In genomic region chr14:120874397-120874796, GRCm38 (mm10) we compare ENCODE assay signal across 18 mouse cellular contexts. TPM values are rescaled to one million over a fixed set of nuclear protein-coding genes. Genes with fewer than 3 reads are reported as not detected.
DNase-seq lines count a peak whose midpoint lies in the region; ATAC-seq and TF ChIP-seq lines count a peak whose summit lies in the region.
"Had no signal": no experiment of that assay in that cellular context is flagged by ENCODE, and none has a peak within 500 bp of the region (broad histone marks: within the 10 kb centered on the region; RNA-seq: fewer than 3 reads in every experiment).

No protein-coding gene starts in this region.

- H3K9me3 ChIP-seq in heart, embryonic 11.5 days (replicated peaks; ENCODE audit: control insufficient read depth, low read length) = no peaks in the 10 kb centered on the region; the same call in 1 of the 2 replicates
- H3K9me3 ChIP-seq in heart, embryonic 16.5 days (replicated peaks; ENCODE audit: control insufficient read depth, low read length) = peaks cover 3% of the 10 kb centered on the region; the same call in 1 of the 2 replicates
- H3K9me3 ChIP-seq in limb, embryonic 14.5 days (ENCODE audit: control insufficient read depth, low read length) = no peaks in the 10 kb centered on the region
- H3K9me3 ChIP-seq in limb, embryonic 10.5 days (replicated peaks) = no peaks in the 10 kb centered on the region
- H3K9me3 ChIP-seq: hindbrain, embryonic 10.5 days had no signal

- no peak overlapping the region for H3K4me2 ChIP-seq in heart, embryonic 11.5 days
- no peak overlapping the region for H3K4me2 ChIP-seq in heart, embryonic 16.5 days (ENCODE audit: low read depth, low read length)
- H3K4me2 ChIP-seq in limb, embryonic 14.5 days (replicated peaks; ENCODE audit: low read depth, low read length, severe bottlenecking) = no peak overlapping the region
- H3K4me2 ChIP-seq: hindbrain, embryonic 14.5 days had no signal

- H3K27me3 ChIP-seq in heart, embryonic 11.5 days (ENCODE audit: control insufficient read depth, insufficient read depth, low read length) = no peaks in the 10 kb centered on the region
- no peaks in the 10 kb centered on the region for H3K27me3 ChIP-seq in heart, embryonic 16.5 days (ENCODE audit: control insufficient read depth, insufficient read depth, low read length)
- no peaks in the 10 kb centered on the region for H3K27me3 ChIP-seq in limb, embryonic 14.5 days (ENCODE audit: control insufficient read depth, insufficient read depth, low read length)
- no peaks in the 10 kb centered on the region for H3K27me3 ChIP-seq in limb, embryonic 10.5 days (ENCODE audit: low read depth, poor library complexity, severe bottlenecking)

- H3K36me3 ChIP-seq in heart, embryonic 11.5 days (ENCODE audit: control insufficient read depth, insufficient read depth, low read length) = no peaks in the 10 kb centered on the region
- no peaks in the 10 kb centered on the region for H3K36me3 ChIP-seq in heart, embryonic 16.5 days (ENCODE audit: control insufficient read depth, insufficient read depth)
- no peaks in the 10 kb centered on the region for H3K36me3 ChIP-seq in limb, embryonic 14.5 days (ENCODE audit: control insufficient read depth, insufficient read depth, low read length)
- H3K36me3 ChIP-seq in limb, embryonic 10.5 days = no peaks in the 10 kb centered on the region
- H3K36me3 ChIP-seq: forebrain, embryonic 10.5 days; hindbrain, embryonic 10.5 days had no signal

- DNase-seq in heart, postnatal 14 days = no peak
- no peak for DNase-seq in heart, postnatal 10 days
- DNase-seq in limb, embryonic 14.5 days (ENCODE audit: low spot score) = no peak
- DNase-seq in limb, embryonic 10.5 days (ENCODE audit: low spot score) = no peak
- DNase-seq: cerebellum, adult 18-20 months; cerebellum, adult 9-11 months; cerebellum, postnatal 36 days; gastrocnemius, adult 2 months; gastrocnemius, postnatal 25 days; kidney, adult 8-10 months had no signal

- H3K4me3 ChIP-seq in heart, embryonic 11.5 days (ENCODE audit: low read depth, low read length) = no peak overlapping the region
- H3K4me3 ChIP-seq in heart, embryonic 16.5 days (ENCODE audit: low read length) = no peak overlapping the region
- H3K4me3 ChIP-seq in limb, embryonic 14.5 days (replicated peaks; ENCODE audit: low read length) = no peak overlapping the region
- no peak overlapping the region for H3K4me3 ChIP-seq in limb, embryonic 10.5 days
- H3K4me3 ChIP-seq: erythroblast, embryonic 14.5 days; forebrain, embryonic 10.5 days; gastrocnemius, adult 2 months; hindbrain, embryonic 10.5 days had no signal

- 53% methylated on average over 7 of the region's 7 CpGs for WGBS in heart, embryonic 11.5 days (ENCODE audit: insufficient replicate concordance)
- 43% methylated on average over 7 of the region's 7 CpGs for WGBS in heart, embryonic 16.5 days
- 72% methylated on average over 7 of the region's 7 CpGs for WGBS in limb, embryonic 14.5 days
- WGBS in limb, embryonic 10.5 days = 88% methylated on average over 7 of the region's 7 CpGs

- intact Hi-C loops in heart, postnatal 14 days (cut with DNase I) = no loop called here
- intact Hi-C loops in heart, postnatal 10 days (cut with DNase I) = no loop called here

- 0 out of 2 replicates have a peak overlapping the region, but pooled peaks have one; percentile 41 for H3K27ac ChIP-seq in heart, embryonic 11.5 days (ENCODE audit: low read depth, low read length)
- no peak overlapping the region for H3K27ac ChIP-seq in heart, embryonic 16.5 days (ENCODE audit: low read length)
- no peak overlapping the region for H3K27ac ChIP-seq in limb, embryonic 14.5 days (replicated peaks; ENCODE audit: low read depth, low read length)
- H3K27ac ChIP-seq in limb, embryonic 10.5 days = no peak overlapping the region
- H3K27ac ChIP-seq: forebrain, embryonic 10.5 days; gastrocnemius, adult 2 months; hindbrain, embryonic 10.5 days; hindbrain, embryonic 14.5 days had no signal

- ATAC-seq in heart, embryonic 11.5 days (replicated peaks; ENCODE audit: insufficient number of reproducible peaks, low FRiP score, low TSS enrichment) = peak; percentile 46; the same call in 1 of the 2 replicates
- ATAC-seq in heart, embryonic 16.5 days (replicated peaks; ENCODE audit: extremely low read depth, insufficient read depth, low FRiP score) = 0 out of 2 replicates have a peak, but pooled peaks have one; percentile 33
- no peak for ATAC-seq in limb, embryonic 14.5 days (ENCODE audit: low FRiP score, low read depth)
- ATAC-seq: forebrain, embryonic 14.5 days; intestine, postnatal 0 days had no signal

- TF ChIP-seq POLR2A in limb, embryonic 14.5 days (IDR thresholded peaks at IDR 0.05; ENCODE audit: borderline replicate concordance, extremely low read depth, insufficient read depth, insufficient read length) = no peak

- H3K9ac ChIP-seq in heart, embryonic 11.5 days (ENCODE audit: low read depth, low read length) = no peak overlapping the region
- H3K9ac ChIP-seq in heart, embryonic 16.5 days (ENCODE audit: low read length) = no peak overlapping the region
- peak overlapping the region; percentile 16; the same call in 1 of the 2 replicates for H3K9ac ChIP-seq in limb, embryonic 14.5 days (ENCODE audit: low read depth, low read length, severe bottlenecking)
- H3K9ac ChIP-seq: hindbrain, embryonic 14.5 days had no signal

- H3K4me1 ChIP-seq in heart, embryonic 11.5 days (ENCODE audit: control insufficient read depth, insufficient read depth, low read length) = peaks cover 22% of the 10 kb centered on the region
- peaks cover 18% of the 10 kb centered on the region for H3K4me1 ChIP-seq in heart, embryonic 16.5 days (ENCODE audit: control insufficient read depth, insufficient read depth, low read length)
- no peaks in the 10 kb centered on the region for H3K4me1 ChIP-seq in limb, embryonic 14.5 days (ENCODE audit: control insufficient read depth, insufficient read depth, low read length)
- H3K4me1 ChIP-seq in limb, embryonic 10.5 days = no peaks in the 10 kb centered on the region; the same call in 1 of the 2 replicates

RNA-seq across cellular contexts. Expression of gene Ipo5, which starts 36.6 kb away (rescaled TPM):
- polyA plus RNA-seq in heart, embryonic 11.5 days (2014; fragmentation: Nextera tagmentation; extraction: Ambion mirVana) = 105 and 116 TPM in 2 replicates
- total RNA-seq in heart, postnatal 14 days (2021) = 10 to 100 TPM; 79.3 to 81.4 TPM
- polyA plus RNA-seq in heart, embryonic 16.5 days (2015; fragmentation: Nextera tagmentation; extraction: Ambion mirVana) = 62.4 and 65.0 TPM in 2 replicates
- total RNA-seq in heart, postnatal 10 days (2021) = 100 to 1,000 TPM in 1 of 2 experiments, 10 to 100 TPM in 1; 97.4 to 102 TPM
- 69.1 and 85.0 TPM in 2 replicates for polyA plus RNA-seq in limb, embryonic 14.5 days (2012; rRNA removed)
- 95.2 and 99.2 TPM in 2 replicates for polyA plus RNA-seq in limb, embryonic 14.5 days (2014; fragmentation: Nextera tagmentation; extraction: Ambion mirVana)
- 122 and 139 TPM in 2 replicates for polyA plus RNA-seq in limb, embryonic 10.5 days (2016; fragmentation: Nextera tagmentation; extraction: Ambion mirVana)
